Mouse (Mus musculus) cerebellum, postnatal 10 days (tissue): ENCODE results near the gene Fgf22.
A peak's percentile ranks its signal among the peaks of the same experiment; 100 is the strongest.

Experiments used
- DNase-seq, 2 experiments: peaks; one replicate each; pipeline ENCODE4 v3.0.0; 2021; ENCODE audit warnings: mixed read lengths in 2 of 2

Gene Fgf22

DNA sequence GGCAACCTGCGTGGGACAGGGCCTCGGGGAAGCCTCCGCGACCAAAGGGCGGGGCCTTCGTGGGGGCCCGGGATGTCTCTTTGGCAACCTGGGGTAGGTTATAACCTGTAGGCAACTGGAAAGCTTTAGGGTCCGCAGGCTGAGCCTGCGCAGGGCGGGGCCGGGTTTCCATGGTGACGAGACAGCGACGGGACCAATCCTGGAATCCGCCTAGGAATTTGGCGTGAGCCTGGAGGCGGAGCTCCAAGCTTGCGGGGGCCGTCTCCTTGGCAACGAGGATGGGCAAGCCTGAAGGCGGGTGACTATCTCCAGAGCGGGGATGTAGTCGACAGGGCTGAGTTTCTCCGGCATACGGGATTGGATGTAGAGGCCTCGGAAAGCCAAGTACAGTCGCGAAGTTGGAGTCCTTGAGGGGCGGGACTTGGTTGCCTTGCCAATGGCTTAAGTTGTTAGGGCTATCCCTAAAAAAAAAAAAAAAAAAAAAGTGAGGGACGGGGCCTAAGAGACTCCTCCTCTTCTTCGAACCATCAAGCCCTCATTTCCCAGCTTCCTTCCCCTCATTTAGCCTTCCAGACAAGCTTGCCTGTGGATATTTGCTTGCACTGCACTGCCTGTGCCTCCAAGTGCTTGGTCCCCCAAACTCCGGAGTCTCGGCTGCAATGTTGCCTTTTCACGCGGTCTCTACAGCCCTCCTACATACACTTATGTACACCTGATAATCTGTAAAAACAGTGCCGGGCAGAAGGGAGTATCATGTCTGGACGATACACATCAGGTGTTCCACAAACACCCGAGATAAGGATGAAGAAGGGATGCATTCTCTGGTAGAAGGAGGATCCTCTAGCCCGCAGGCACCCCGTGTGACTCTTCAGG lies 12.7 kb downstream of the Fgf22 start:
- DNase-seq, result peak; percentile 99

DNA sequence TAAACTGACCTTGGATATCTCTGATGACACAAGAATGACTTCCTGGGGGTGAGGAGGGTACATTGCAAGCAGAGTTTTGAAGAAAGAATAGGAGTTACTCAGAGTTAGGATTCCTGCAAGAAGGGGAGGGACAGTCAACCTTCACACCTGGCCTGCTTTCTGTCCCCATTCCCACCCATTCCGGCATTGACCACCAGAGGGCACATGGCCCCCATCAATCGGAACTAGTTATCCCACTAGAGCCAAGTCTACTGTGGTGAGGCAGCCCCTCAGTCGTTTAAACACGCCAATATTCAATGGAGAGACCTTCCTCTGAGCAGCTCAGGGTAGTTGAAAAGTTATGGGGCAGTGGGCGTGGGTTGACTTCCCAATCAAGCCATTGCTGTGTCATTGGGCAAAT lies 13.5 kb downstream of the Fgf22 start:
- peak; percentile 91 to 94 for DNase-seq

DNA sequence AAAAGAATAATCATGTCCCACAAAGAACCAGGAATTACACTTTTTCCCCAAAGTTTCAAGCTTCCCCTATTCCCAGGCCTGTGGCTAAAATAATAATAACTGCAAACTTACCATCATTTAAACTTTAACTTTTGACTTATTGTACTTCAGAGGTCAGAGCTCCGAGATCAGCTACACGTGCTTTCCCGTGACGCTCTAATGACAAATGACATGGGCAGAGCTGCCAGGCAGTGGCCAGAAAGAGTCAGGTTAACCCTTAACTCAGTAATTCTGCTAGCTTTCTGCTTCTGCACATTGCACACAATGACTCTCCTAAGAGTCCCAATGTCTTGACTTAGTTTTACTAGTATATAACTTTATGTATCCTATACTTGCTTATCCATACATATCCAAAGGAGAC lies 14.5 kb downstream of the Fgf22 start:
- no peak for DNase-seq

- no peak for DNase-seq
Measured at GRCm38 (mm10) chr10:79772320-79772719, 17.4 kb downstream of the Fgf22 start.

GRCm38 (mm10) chr10:79773208-79773607 lies 18.3 kb downstream of the Fgf22 start:
- DNase-seq, result no peak

- DNase-seq, result peak in 1 of 2 experiments; percentile 39
Measured at GRCm38 (mm10) chr10:79774486-79775279, 19.8 kb downstream of the Fgf22 start.

GRCm38 (mm10) chr10:79777103-79777531 lies 22.2 kb downstream of the Fgf22 start, which contains the start of gene Fstl3:
Gene Fstl3, plus strand, starts transcription at chr10:79777272.
- DNase-seq, result no peak

GRCm38 (mm10) chr10:79778006-79778405 lies 23.1 kb downstream of the Fgf22 start:
- DNase-seq, result peak; percentile 82 to 88

GRCm38 (mm10) chr10:79779193-79779592 lies 24.3 kb downstream of the Fgf22 start:
- no peak for DNase-seq

GRCm38 (mm10) chr10:79779784-79780663 lies 25.1 kb downstream of the Fgf22 start:
- DNase-seq, result peak; percentile 98

DNA sequence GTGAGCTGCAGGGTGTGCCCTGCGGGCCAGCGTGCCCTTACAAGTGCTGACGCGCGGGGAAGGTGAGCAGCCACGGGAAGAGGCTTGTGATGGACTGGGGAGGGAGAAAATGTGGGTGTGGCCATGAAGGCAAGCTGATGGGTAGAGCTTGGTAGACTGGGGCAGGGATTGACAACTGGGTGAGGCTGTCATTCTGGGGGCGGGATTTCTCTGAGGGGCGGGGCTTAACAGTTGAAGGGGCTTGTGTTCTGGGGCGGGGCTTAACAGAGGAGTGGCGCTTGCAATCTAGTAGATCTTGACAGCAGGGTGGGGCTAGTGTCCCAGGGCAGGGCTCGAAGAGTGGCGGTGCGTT lies 25.8 kb downstream of the Fgf22 start:
- peak; percentile 79 to 80 for DNase-seq

DNA sequence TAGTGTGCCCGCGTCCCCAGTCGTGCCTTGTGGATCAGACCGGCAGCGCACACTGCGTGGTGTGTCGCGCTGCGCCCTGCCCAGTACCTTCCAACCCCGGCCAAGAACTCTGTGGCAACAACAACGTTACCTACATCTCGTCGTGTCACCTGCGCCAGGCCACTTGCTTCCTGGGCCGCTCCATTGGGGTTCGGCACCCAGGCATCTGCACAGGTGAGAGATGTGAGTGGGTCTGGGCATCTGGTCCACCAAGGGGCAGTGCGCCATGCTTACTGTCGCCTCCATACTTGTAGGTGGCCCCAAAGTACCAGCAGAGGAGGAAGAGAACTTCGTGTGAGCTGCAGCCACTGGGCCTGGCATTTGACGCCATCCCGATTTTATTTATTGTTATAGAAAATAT lies 26.3 kb downstream of the Fgf22 start:
- DNase-seq, result peak; percentile 38 to 39

DNA sequence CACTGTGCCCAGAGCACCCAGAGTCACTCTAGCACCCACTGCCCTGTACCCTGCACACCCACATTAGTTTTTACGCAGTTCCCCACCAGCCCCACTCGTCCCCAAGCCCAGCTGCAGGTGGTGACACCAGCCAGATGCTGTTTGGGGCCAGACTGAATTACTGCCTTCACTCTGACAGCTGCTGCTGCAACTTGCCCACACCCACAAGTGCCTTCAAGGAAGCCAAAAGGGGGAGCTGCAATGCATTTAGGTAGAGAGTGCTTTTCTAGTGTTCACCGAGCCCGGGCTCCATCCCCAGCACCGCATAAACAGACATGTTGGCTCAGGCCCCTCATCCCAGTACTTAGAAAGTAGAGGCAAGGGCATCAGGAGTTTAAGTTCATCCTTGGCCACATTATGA lies 27.1 kb downstream of the Fgf22 start:
- no peak for DNase-seq

DNA sequence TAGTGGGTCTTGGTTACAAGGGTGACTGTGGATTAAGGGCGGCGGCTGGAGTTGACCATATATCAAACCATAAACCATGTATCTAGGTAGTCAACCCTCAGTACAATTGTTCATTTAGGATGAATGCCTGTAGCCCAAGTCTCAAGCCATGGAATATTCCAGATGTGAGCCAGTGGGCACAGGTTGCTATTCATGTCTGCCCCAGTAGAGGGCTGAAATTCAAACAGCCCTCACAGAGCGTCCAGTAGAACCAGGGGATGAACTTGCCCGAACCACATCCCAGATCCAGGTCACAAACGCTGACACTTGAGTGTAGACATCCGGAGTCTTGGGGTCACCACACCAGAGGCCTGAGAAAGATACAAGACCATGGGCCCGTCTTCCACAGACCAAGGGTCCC lies 28.2 kb downstream of the Fgf22 start:
- no peak for DNase-seq

DNA sequence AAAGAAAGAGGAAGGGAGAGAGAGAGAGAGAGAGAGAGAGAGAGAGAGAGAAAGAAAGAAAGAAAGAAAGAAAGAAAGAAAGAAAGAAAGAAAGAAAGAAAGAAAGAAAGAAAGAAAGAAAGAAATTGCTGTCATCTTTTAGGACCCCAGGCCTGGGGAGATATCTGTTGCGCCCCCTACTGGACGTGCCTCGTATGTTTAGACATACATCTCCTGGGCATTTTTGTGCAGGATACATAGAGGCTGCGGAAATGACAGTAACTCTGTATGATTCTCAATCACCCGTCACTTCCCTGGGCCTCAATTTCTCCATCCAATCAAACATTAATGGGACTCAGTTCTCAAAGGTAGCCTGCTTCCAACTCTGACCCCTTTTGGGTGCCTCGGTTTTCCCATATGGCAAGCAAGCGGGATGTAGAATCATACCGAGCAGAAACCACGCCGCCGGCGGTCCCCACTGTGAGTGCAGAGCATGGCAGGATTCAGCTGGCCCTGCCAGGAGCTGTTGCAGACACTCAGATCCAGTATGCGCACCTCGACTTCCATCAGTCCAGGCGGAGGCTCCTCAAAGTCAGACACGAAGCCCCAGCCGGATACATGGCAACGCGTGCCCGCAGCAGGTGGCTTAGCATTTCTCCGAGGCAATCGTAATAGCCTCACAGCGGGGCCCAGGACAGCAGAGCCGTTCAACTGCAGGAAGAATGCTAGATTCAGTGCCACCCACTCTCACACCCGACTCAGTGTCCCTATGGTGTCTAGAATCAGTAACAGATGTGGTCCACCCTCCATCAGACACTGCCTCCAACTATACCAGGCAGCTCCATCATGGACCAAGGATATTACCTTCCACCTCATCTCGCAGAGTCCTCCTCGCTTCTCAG lies 29.3 kb downstream of the Fgf22 start:
- peak; percentile 72 to 81 for DNase-seq

GRCm38 (mm10) chr10:79788386-79789158 lies 33.7 kb downstream of the Fgf22 start:
- DNase-seq, result peak; percentile 89 to 94

DNA sequence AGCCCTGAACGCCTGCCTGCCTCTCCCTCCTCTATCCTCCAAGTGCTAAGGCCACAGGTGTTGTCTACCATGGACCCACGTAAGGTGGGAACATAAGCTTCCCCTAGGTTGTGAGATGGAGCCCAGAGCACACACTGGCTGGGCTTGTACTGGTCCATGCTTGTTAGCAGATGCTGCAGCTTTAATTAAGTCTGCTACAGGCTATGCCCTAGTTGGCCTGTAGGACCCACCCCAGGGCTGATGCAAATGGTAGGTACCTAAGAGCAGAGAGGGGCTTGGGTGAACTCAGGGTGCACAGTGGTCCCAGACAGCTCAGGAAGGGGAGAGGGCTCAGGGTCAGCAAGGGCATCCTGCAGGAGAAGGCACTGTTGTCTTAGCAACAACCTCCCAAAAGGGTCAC lies 34.7 kb downstream of the Fgf22 start:
- no peak for DNase-seq

- no peak for DNase-seq
Measured at GRCm38 (mm10) chr10:79790861-79791260, 36.0 kb downstream of the Fgf22 start, which contains the start of gene Prss57. Gene Prss57, minus strand, starts transcription at chr10:79790961.

GRCm38 (mm10) chr10:79792339-79793040 lies 37.6 kb downstream of the Fgf22 start:
- DNase-seq, result no peak

GRCm38 (mm10) chr10:79793051-79793737 lies 38.3 kb downstream of the Fgf22 start, which contains the start of gene Palm:
Gene Palm, plus strand, starts transcription at chr10:79793572.
- DNase-seq, result peak; percentile 93 to 94
